Mouse (Mus musculus) 416B (cell line): ENCODE measurements around the gene Zkscan7.
"Not testable (repeated sequence)": the region's sequence is repeated elsewhere in the genome, so short reads cannot be mapped to it uniquely, and the experiment has no call there.

Experiments used
- DNase-seq: peaks from one replicate; pipeline ENCODE4 v3.0.0; 2011; ENCODE audit warnings: low read depth

Zkscan7 gene

DNA sequence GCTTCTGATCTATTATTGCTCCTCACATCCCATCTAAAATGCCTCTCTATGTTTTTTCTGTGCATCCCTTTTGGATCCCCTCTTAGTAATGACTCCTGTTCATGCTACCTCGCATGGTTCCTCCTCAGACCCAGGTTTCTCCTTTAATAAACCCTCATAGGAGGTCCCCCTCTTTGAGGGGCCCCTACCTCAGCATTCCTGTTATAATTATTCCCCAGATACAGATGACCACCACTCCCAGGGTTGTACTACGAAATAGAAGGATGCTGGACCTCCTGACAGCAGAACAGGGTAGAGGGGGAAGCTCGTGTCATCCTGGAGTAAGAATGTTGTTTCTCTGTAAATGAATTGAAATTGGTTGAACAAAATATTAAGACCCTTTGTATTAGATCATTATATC is at the start of gene Zkscan7:
Gene Zkscan7 (plus strand): TSS at position 301 of the 400 bp plus-strand sequence.
- DNase-seq = no peak

DNA sequence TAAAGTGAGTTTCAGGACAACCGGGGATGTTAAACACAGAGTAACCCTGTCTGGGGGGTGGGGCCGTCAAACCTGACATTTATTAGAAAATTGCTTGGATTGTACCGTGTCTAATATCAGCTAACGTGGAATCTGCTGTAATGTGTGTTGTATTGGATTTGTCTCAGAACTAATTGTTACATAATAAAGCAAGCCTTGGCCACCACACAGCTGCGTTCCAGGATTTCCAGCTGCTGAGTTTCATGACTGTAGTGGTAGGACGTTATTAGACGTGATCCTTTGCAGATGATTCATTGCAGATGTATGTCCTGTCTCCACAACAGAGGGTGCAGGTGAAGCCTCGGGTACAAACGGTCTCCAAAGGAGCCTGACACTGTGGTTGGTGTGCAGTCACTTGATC is 49.4 kb upstream of the Zkscan7 start:
- no peak for DNase-seq

DNA sequence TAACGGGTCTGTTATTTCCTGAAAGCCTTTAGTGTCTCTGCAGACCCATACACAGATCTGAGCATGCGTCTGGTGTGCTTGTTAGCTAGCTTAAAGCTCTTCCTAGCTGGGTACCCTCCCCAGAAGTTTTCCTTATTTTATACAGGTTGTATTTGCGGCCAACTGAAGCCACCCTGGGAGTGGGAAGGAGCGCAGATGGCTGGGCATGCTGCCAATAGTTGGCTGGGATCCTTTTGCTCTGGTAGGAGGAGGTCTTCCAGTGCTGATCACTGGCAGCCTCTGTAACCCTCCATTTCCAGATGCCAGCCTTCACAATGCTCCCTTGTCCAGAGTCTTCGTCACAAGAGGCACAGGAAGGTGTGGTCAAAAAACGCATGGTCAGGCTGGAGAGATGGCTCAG is 48.7 kb upstream of the Zkscan7 start:
- no peak for DNase-seq

DNA sequence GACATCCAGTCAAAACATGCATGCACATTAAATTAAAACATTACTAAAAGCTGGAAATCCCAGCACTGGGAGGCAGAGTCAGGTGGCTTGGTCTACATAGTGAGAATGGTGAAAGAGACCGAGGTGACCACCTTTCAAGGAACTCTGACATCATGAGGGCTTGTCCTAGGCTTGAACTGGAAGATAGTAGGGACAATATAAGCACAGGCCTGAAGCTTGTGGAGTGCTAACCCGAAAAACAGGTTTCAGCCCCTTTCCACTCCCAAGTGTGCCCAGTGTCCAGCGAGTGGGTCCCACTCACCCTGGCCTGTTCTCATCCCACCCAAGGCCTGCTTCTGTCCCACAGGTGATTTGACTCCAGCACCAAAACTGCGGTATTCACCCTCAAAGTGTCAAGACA is 48.3 kb upstream of the Zkscan7 start:
- no peak for DNase-seq

DNA sequence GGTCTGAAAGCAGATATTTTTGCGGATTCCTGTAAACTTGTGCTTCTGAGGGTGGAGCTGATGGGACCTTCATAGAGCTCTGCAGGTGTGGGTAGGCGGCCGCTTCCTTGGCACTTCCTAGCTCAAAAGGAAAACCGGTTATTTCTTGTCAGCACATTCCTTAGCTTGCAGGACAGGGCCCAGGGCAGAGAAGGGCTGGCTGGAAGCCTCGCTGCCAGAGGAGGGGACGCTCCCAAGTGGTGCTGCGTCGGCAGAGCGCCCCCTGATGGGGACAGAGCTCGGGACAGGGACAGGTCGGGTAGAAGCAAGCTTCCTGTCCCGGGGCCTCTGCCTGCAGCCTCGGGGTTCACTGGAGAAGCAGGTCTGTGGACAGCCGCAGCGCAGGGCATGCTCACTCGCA is 47.8 kb upstream of the Zkscan7 start:
- DNase-seq = no peak

DNA sequence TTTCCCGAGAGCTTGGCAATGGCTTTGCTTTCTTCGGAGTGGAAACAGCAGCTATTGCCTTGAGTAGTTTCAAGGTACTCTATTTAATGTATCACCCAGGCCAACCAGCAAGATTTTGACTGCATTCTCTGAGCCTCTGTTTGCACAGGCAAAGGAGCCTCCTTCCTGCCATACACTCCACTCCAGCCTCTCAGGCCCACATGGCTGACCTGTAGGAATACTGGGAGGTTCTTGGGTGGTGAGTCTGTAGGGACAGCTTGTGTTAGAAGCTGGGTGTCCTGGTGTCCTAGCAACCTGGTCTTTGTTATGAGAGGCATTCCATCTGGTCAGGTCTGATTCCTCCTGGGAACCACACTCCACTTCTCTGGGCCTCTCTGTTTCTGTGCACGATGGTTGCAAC is 41.7 kb upstream of the Zkscan7 start, which contains the start of gene Gm35549:
Gene Gm35549 (minus strand): TSS at position 276 of the 400 bp plus-strand sequence.
- no peak for DNase-seq

DNA sequence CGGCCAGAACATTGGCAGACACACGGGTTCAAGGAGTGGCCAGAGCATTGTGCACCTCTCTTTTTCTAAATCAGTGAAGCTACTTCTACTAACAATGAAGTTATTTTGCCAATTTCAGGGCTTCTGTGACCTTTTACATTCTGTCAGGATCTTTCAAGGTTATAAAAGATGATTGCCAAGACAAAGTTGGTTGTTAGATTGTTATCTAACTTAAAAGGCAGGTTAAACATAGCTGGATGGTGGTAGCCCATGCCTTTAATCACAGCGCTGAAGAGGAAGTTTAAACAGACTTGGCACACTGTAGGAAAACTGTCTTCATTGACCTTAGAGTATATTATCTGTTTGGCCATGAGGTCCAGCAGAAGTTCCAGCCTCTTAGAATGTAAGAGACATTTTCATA is 39.9 kb upstream of the Zkscan7 start:
- DNase-seq = no peak

DNA sequence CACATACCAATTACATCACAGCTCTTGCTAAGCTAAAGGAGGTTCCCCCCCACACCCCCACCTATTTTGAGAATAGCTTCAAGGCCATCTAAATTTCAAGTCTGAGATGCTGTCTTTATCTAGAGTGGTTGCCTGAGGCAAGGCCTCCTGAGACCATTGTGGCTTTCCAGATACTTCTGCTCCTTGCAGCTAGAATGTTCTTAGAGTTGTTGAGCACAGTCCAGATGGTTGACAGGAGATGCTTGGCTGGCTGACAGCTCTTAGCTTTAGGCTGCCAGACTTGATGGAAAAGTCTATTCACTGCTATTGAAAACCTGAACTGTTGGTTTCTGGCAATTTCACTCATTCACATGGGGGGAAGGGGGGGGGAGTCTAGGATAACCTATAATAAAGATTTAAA is 39.3 kb upstream of the Zkscan7 start:
- no peak for DNase-seq

DNA sequence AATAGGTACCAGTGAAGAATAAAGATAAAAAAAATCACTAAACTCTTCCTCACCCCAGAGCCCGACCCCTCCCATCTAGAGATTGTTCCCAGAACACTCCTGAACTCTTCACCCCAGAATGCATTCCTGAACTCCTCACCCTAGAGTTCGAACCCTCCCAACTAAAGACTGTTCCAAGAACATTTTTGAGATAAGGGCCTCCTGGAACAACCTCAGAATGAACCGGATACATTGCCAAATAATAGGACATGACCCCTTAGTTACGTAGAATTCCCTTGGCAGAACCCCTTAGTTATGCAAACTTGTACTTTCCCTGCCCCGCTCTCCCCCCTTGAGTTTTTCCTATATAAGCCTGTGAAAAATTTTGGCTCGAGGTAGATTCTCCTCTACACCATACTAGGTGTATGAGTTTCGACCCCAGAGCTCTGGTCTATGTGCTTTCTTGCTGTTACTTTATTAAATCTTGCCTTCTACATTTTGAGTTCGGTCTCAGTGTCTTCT is 37.6 kb upstream of the Zkscan7 start:
- DNase-seq = not testable (repeated sequence)

DNA sequence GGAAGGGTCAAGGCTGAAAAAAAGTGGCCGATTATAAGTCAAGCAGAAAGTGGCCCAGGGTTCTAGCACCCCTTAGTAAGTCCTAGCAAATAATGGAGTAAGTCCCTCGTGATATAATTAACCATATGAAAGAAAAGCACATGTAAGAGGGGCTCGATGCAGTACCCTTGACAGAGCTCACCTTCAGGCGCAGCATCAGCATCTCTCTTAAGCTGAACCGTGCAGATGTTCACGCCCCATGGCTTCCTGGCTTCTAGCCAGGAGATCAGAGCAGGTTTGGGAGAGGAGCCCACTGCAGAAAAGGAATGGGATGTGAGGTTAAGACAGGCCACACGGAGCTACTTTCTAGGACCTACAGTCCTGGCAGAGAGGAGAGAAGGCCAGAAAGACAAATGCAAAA is 31.0 kb upstream of the Zkscan7 start:
- no peak for DNase-seq

DNA sequence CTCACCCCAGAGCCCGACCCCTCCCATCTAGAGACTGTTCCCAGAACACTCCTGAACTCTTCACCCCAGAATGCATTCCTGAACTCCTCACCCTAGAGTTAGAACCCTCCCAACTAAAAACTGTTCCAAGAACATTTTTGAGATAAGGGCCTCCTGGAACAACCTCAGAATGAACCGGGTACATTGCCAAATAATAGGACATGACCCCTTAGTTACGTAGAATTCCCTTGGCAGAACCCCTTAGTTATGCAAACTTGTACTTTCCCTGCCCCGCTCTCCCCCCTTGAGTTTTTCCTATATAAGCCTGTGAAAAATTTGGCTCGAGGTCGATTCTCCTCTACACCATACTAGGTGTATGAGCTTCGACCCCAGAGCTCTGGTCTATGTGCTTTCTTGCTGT is 30.3 kb upstream of the Zkscan7 start:
- DNase-seq = not testable (repeated sequence)

DNA sequence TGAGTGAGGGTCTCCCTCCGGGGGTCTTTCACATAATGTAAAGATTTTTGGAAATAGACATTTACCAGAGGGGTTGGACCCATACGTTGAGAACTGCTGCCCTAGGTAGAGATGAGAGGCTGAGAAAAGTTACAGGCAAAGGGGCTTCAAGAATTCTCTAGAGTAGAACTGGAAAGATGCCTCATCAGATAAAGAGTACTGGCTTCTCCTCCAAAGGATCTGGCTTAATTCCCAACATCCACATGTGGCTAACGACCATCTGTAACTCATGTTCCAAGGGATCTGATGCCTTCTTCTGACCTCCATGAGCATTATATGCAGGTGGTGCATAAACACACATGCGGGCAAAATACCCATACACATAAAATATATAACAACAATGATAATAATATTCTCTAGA is 29.9 kb upstream of the Zkscan7 start:
- DNase-seq = no peak

DNA sequence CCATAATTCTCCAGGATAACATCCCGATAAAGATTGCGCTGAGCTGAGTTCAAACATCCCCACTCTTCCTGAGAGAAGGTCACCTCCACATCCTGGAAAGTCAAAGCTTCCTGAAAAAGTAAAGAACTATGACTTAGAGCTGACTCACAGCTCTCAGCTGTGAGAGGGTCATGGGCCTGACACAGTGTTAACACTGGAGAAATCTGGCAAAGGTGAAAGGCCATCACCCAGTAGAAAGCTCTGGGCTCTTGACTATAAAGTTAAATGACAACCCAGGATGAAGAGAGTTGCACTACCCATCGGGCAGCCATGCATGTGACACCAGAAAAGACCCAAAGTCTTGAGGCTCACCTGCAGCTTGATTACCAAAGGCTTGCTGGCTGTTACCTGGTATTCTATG is 28.8 kb upstream of the Zkscan7 start:
- no peak for DNase-seq

DNA sequence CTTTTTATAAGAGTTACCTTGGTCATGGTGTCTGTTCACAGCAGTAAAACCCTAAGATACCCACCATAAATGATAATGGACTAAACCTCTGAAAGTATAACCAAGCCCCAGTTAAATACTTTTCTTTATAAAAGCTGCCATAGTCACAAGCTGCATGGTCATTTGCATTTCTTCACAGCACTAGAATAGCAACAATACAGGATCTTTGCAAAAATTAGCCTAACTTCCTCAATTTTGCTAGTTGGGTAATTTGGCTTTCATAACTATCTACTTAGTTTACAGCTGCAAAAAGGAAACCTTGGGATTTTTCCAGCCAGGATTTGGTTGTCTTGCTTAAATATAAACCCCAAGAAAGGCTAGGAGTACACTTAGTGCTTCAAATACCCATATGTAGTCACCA is 24.7 kb upstream of the Zkscan7 start:
- DNase-seq = peak; percentile 21

DNA sequence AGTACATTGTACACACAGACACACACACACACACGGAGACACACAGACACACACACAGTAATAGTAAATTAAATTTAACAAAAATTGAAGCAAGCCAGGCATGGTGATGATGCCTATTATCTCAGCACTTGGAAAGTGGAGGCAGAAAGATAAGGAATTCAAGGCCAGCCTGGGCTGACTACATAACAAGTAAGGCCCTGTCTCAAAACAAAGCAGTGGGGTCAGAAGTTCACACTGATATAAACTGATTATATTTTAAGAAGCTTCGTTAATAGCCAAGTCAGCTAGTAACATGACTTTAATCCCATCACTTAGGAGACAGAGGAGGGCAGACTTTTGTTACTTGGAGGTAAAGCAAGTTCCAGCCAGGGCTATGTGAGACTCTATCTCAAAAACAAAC is 21.8 kb upstream of the Zkscan7 start:
- no peak for DNase-seq

DNA sequence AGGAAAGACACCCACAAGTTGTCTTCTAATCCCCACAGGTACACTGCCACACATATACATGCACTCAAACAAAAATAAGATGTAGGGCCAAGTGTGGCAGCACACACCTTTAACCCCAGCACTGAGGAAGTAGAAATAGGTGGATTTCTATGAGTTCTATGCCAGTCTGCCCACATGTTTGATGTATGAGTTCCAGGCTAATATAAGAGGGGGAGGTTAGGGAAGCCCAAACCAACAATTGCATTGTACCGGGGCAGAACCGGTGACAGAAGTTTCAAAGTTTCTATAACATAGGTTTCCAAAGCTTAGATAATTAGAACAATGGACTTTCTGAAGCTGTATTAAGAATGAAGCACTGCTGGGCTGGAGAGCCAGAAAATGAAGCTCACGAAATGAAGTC is 20.6 kb upstream of the Zkscan7 start:
- DNase-seq = peak; percentile 31

DNA sequence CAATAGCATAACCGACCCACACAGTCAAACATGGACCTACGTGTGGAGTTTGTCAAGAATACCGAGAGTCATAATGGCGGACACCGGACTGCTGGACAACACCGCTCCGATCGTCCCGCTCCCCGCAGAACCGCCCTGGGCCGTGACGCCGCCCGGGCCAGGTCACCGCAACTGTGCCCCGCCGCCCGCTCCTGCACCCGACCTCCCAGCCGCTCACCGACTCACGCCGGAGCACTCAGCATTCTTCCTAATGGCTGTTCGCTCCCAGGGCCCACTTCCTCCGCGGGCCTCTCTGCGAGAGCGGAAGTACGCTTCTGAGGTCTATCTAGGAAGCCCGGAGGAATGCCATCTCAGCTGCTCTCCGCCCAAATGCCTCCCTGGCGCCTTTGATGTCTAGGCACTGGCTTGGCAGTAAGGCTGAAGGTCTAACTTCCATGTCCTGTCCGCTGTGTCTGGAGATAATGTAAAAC is 19.8 kb upstream of the Zkscan7 start, which contains the start of gene Zfp445:
Gene Zfp445 (minus strand): TSS at position 310 of the 470 bp plus-strand sequence.
- peak; percentile 94 for DNase-seq

DNA sequence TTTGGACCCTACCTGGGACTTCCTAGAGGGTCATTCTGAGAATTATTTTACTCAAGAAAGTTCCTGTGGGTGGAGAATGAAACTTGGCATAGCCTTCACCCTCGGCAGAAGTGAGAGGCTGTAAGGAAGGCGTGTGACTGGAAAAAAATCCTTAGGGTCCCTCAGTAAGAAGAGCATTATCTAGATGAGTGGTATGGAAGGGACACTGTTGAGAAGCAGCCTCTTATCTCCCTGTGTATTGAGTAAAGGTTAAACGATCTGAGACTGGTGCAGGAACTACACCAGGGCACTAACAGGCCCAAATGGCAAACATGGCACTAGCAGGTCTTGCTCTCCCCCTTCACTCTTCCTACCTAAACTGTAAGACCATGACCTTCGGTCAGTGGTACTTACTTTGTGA is 19.3 kb upstream of the Zkscan7 start:
- no peak for DNase-seq

DNA sequence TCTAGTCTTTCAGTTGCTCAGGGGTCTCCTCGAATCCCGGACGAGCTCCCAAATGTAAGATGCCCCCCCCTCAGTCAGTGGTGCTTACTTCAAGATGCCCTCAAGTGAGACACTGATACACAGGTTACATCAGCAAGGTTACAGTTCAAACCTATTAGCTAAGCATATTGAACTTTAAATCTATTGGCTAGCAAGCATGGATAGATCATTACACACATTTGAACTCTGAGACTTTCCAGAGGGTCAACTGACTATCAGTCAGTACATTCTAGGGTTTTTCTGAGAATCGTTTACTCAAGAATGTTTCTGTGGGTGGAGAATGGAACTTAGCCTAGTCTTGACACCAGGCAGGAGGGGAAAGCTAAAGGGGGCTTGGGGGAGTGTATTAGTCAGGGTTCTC is 12.9 kb upstream of the Zkscan7 start:
- no peak for DNase-seq

DNA sequence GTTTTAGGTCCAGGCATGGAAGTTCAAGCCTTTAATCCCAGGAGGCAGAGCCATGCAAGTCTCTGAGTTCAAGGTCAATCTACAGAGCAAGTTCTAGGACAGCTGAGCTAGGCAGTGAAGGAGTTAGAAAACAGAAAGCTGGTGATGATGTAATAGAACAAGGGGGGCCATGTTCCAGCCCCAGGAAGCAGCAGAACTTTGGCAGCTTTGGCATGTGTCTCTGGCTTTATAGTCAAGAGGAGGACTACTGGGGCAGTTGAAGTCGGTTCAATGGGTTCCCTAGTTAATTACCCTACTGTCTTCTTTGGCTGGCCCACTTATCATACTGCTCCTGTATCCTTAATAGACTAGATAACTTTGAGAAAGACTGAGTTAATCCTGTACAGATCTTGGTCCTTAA is 10.8 kb upstream of the Zkscan7 start:
- no peak for DNase-seq

DNA sequence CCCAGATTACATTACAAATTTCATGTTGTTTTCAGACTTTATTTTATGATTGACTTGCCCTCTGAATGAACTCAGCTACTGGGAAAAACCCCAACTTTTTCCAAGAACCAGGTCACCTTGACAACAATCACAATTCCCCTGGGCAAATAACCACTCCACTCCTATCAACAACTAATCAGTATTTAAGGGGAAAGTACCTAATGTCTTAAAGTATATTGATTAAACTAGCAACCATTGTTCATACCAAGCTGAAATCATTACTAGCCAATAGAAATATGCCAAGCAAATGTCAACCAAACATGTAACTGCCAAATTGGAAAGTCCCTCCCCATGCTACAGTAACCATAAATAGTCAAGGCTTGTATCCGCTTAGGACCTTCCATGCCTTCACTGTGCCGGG is 10.3 kb upstream of the Zkscan7 start:
- no peak for DNase-seq

DNA sequence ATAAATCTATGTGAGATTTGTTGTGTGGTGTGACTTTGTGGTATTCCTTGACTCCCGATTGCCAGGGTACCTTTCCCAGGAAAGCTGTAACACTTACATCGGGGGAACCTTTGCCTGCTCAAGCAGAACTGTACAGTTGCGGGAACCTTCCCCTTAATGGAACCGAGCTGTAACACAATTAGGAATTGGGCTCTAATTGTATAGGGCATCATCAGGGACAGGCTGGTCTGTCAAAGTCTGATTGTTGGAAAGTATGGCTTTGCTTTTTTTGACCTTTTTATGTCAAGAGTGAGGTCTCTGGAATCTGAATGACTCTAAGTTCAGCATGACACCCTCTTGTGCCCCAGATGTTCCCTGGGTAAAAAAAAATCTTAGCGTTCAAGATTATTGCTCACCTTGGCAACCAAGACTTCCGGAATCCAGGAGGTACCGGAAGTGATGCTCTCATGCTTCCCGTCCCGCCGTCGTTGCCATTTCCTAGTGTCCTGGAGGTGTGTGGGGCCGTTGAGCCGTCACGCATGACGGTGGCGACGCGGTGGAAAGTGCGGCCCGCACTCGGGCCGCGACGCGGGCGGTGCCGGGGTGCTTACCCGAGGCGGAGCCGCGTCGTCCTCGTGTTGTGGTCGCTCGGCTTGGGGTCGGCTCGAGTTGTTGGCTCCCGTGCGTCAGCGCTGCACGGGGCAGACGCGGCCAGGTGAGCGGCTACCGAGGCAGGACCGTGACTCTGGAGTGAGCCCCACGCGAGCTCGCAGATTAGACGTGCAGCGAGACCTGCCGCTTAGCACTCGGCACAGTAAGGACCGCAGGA is 1.1 kb downstream of the Zkscan7 start:
- no peak for DNase-seq

DNA sequence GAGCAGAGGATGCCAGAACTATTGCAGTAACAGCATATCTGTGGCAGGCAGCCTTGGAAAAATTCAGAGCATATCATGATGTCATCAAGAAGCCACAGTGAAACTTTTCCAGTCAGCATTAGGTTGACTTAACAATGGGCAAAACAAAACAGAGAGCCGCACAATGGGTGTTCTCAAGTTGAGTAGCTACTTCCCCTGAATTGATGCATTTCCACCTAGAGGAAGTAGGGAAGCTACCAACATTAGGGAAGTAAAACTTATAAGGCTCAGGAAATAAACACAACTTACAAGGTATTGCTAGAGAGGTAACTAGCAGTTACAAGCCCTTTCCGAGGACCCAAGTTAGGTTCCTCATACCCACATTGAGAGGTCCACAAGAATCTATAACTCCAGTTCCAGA is 15.6 kb downstream of the Zkscan7 start:
- no peak for DNase-seq
